Mouse (Mus musculus) intestine, postnatal 0 days (tissue): Measurements from ENCODE around the gene 4921530L21Rik. TPM values are rescaled to one million over a fixed set of nuclear protein-coding genes. Genes with fewer than 3 reads are reported as not detected.

ENCODE experiments used
- ATAC-seq: fragments of 200-750 bp; cut with Nextera tagmentation; 2 replicates; pipeline ENCODE4 v1.8.0; 2017; ENCODE audit warnings: mild to moderate bottlenecking, moderate TSS enrichment, moderate library complexity
- H3K27ac ChIP-seq: fragments of 300-500 bp; sonication (generic); 2 replicates; pipeline ENCODE4 v1.5.1; 2014; ENCODE audit warnings: mild to moderate bottlenecking, low read depth, low read length, moderate library complexity
- H3K27me3 ChIP-seq: fragments of 300-500 bp; sonication (generic); replicated peaks from 2 replicates; pipeline ENCODE4 v1.6.1; 2014; ENCODE audit warnings: low read length, mixed read lengths; ENCODE audit not compliant: control insufficient read depth, insufficient read depth
- H3K36me3 ChIP-seq: fragments of 300-500 bp; sonication (generic); 2 replicates; pipeline ENCODE4 v1.6.1; 2014; ENCODE audit warnings: mild to moderate bottlenecking, moderate library complexity; ENCODE audit not compliant: control insufficient read depth, insufficient read depth
- H3K4me1 ChIP-seq: fragments of 300-500 bp; sonication (generic); replicated peaks from 2 replicates; pipeline ENCODE4 v1.6.1; 2014; ENCODE audit warnings: antibody characterized with exemption, low read length, mixed read lengths; ENCODE audit not compliant: control insufficient read depth, insufficient read depth
- H3K4me2 ChIP-seq: fragments of 300-500 bp; sonication (generic); replicated peaks from 2 replicates; pipeline ENCODE4 v1.6.1; 2014; ENCODE audit warnings: low read depth, mild to moderate bottlenecking, moderate library complexity
- H3K4me3 ChIP-seq: fragments of 300-500 bp; sonication (generic); 2 replicates; pipeline ENCODE4 v1.5.1; 2014; ENCODE audit warnings: low read depth, low read length
- H3K9ac ChIP-seq: fragments of 300-500 bp; sonication (generic); 2 replicates; pipeline ENCODE4 v1.6.1; 2014; ENCODE audit warnings: mild to moderate bottlenecking, low read depth, low read length
- H3K9me3 ChIP-seq: fragments of 300-500 bp; sonication (generic); 2 replicates; pipeline ENCODE4 v1.6.1; 2016; ENCODE audit warnings: mixed run types; ENCODE audit not compliant: control insufficient read depth
- CTCF ChIP-seq: sonication (generic); IDR thresholded peaks from 2 replicates; pipeline ENCODE4 v1.5.1; 2016; ENCODE audit warnings: low read depth, mild to moderate bottlenecking, control low read depth, antibody characterized with exemption, moderate library complexity
- WGBS: fragments of 180-500 bp; shearing (Covaris S2); extraction: QIAGEN DNeasy Blood & Tissue Kit; methylation state at CpG from one replicate; pipeline ENCODE4 v1.1.7; 2014; 5-methylcytosine and 5-hydroxymethylcytosine counted together
- polyA plus RNA-seq: library from polyadenylated mRNA; unstranded; fragments of >200 nt; fragmentation: Nextera tagmentation; extraction: Ambion mirVana; gene quantifications from 2 replicates; pipeline ENCODE4 v1.2.1, GENCODE M21; 2015

The 4921530L21Rik gene
- not detected in 2 replicates for polyA plus RNA-seq

DNA sequence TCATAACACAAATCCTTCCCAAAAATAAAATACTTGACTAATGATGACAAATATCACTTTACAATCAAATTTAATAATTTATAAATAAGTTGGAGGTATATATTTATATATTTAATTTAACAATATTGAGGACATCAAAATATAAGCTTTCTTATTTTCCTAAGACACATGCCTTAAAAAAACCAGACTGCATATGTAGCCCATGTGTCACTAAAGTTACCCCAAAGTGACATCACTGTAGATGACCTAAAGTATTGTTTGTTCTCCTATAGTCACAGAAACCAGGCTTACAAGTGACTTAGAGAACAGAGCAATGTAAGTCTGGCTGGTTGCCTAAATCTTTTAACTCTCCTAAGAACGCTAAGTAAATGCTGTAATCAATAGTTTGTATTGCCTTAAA, at the start of gene 4921530L21Rik:
TSS of gene 4921530L21Rik (plus strand) at position 301 of the 400 bp plus-strand sequence.
- TF ChIP-seq CTCF: no peak
- Histone ChIP-seq H3K4me3 (no peak within 1 kb of the TSS), H3K9ac (no peak within 1 kb of the TSS), H3K36me3 (no peaks in the 10 kb centered on the region), H3K27ac (no peak within 1 kb of the TSS), H3K9me3 (no peaks in the 10 kb centered on the region), H3K4me1 (no peaks in the 10 kb centered on the region), H3K27me3 (no peaks in the 10 kb centered on the region), H3K4me2 (no peak within 1 kb of the TSS)
- WGBS: 84% methylated on average over 1 of the region's 1 CpGs
- ATAC-seq: no peak

DNA sequence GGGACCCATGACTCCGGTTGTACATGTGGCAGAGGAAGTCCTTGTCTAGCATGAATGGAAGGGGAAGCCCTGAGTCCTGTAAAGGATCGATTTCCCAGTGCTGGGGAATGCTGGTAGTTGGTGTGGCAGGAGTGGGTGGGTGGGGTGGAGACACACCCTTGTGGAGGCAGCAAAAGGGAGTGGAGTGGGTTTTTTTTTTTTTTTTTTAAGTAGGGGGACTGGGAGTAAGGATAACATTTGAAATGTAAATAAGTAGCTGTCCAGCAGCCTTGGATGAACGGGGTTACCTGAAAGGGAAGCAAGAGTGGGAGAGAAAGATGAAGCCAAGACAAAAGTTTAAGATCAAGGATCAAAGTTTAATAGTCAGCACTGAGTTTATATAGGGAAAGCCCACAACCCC, 47.2 kb upstream of the 4921530L21Rik start:
- WGBS: 65% methylated on average over 3 of the region's 3 CpGs
- no peak for ATAC-seq
- Histone ChIP-seq H3K4me2 (no peak overlapping the region), H3K9ac (no peak overlapping the region), H3K4me1 (no peaks in the 10 kb centered on the region), H3K27me3 (no peaks in the 10 kb centered on the region), H3K4me3 (no peak overlapping the region), H3K9me3 (no peaks in the 10 kb centered on the region), H3K36me3 (no peaks in the 10 kb centered on the region), H3K27ac (no peak overlapping the region)
- no peak for TF ChIP-seq CTCF

DNA sequence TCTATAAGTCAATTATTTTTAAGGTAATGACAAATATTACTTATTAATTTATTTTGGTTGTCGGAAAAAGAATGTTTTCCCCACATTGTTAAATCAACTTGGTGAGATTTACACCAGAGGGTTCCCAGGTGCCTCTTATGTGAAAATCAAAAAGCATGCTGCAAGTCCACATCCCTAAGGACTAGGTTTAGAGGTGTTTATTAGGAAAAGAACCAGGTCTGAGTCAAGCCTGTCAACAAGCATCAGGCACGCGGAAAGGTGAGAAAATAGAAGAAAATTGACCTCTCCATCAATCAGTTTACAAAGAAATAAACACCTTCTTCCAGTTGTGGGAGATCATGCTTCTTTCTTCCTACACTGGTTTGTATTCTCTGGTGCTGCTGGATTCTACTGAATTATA, 18.1 kb upstream of the 4921530L21Rik start:
- Histone ChIP-seq H3K9ac (no peak overlapping the region), H3K4me2 (no peak overlapping the region), H3K27ac (no peak overlapping the region), H3K9me3 (no peaks in the 10 kb centered on the region), H3K4me3 (no peak overlapping the region), H3K4me1 (no peaks in the 10 kb centered on the region), H3K36me3 (no peaks in the 10 kb centered on the region), H3K27me3 (no peaks in the 10 kb centered on the region)
- 83% methylated on average over 3 of the region's 3 CpGs for WGBS
- no peak for ATAC-seq
- no peak for TF ChIP-seq CTCF

DNA sequence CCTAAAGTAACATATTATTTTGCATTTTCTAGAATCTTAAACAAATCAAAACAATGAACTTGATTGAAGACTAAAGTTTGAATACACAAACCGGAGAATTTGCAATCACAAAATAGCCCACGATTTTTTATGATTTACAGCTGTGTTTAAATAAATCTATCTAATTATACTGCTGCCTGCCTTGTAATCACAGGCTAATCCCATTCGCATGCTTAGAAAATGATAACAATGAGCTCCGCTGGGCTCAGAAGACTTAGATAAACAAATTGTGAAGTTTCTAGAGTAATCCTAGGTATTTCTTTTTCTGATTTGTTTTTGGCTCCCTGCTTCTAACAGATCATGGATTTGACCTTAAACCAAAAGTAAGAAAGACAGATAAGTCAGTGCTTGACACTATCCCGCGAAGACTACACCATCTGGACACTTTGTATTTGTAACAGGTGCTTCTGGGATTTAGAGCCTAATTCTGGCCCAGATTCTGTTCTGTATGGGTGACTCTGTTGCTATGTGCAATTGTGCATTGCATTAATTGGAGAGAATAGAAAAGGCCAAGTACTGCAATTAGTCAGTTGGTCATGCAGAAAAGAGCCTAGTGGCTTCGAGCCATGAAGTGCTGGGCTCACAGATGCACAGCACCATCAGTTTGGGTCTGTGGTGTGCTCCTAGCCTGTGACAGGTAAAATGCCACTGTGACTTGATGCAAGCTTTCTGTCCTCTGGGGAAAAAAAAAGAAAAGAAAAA, 15.2 kb upstream of the 4921530L21Rik start:
- 44% methylated on average over 7 of the region's 7 CpGs for WGBS
- Histone ChIP-seq H3K4me3 (no peak overlapping the region), H3K9me3 (no peaks in the 10 kb centered on the region), H3K4me2 (no peak overlapping the region), H3K27ac (no peak overlapping the region), H3K9ac (no peak overlapping the region), H3K27me3 (no peaks in the 10 kb centered on the region), H3K36me3 (no peaks in the 10 kb centered on the region), H3K4me1 (no peaks in the 10 kb centered on the region)
- ATAC-seq: no peak
- TF ChIP-seq CTCF: no peak

DNA sequence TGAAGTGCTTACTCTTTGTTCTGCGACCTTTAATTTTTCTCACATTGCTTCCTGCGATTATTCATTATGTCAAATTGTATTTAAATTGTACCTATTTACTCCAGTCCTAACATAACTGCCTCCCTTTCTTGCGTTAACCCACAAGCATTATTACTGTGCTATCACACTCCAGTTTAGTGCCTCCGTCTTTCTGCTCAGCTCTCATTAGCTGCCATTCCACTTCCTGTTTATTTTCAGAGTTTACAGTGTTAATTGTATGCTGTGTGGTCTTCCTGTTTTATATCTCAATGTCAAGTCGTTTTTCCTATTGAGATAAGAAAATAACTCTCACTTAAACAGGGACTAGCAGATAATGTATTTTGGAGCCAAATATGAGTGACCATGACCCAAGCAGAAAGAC, 9.0 kb upstream of the 4921530L21Rik start:
- H3K4me2 ChIP-seq: no peak overlapping the region
- no peaks in the 10 kb centered on the region for H3K27me3 ChIP-seq
- H3K9ac ChIP-seq: no peak overlapping the region
- no peak overlapping the region for H3K4me3 ChIP-seq
- WGBS: 54% methylated on average over 5 of the region's 5 CpGs
- H3K9me3 ChIP-seq: no peaks in the 10 kb centered on the region
- ATAC-seq: no peak
- H3K36me3 ChIP-seq: no peaks in the 10 kb centered on the region
- H3K4me1 ChIP-seq: no peaks in the 10 kb centered on the region
- no peak overlapping the region for H3K27ac ChIP-seq
- TF ChIP-seq CTCF: no peak

DNA sequence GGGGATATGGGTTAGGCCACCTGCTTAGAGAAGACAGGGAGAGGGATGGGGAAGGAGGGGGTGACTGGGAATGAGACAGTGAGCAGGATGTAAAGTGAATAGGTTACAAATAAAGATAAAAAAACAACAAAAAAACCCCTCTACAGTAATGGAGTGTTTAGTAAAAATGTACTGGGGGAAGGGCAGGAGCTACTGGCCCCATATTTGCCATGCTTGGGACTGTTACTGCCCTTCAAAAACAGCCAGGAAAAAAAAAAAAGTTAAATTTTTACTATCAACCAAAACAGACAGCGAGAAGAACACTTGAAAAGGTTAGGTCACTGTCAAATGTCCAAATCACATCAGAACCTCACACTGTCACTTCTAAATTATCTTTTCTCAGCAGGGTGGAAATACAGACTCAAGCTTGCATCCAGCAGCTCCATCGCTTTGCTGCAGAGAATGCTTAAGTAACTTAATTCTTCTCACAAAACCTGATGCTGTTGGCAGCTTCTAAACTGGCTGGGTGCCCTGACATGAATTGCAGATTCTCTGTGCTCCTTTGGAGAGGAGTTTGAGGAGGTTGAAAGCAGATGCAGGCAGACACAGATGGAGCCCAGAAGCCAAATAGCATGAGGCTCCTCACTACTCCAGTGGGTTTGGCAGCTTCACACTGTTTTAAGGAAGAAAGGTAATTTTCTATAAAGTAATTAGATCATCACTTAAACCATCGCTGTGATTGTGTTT, 4.1 kb upstream of the 4921530L21Rik start:
- 61% methylated on average over 3 of the region's 3 CpGs for WGBS

More for the DNA sequence above, 4.1 kb upstream of the 4921530L21Rik start:
- H3K27ac ChIP-seq: no peak overlapping the region
- no peaks in the 10 kb centered on the region for H3K9me3 ChIP-seq
- no peaks in the 10 kb centered on the region for H3K36me3 ChIP-seq
- no peak for TF ChIP-seq CTCF
- H3K4me2 ChIP-seq: no peak overlapping the region
- H3K4me1 ChIP-seq: no peaks in the 10 kb centered on the region
- no peak for ATAC-seq
- no peak overlapping the region for H3K9ac ChIP-seq
- H3K4me3 ChIP-seq: no peak overlapping the region
- H3K27me3 ChIP-seq: no peaks in the 10 kb centered on the region
